Mouse (Mus musculus) T-helper 2 cell (primary cell): ENCODE measurements at regions not wholly inside any gene's neighbourhood (a gene's known extent, or its start where the extent isn't known, plus 50 kb on each side); places are given as distances from the start of the nearest gene placed in this dataset.

ENCODE experiments used
- in situ Hi-C: fragments of 300-600 bp; cut with MboI, MseI; formaldehyde crosslinking; loops from one replicate; pipeline ENCODE4 v1.15.1; 2025; ENCODE audit warnings: high pct_unique_total_duplicates

DNA sequence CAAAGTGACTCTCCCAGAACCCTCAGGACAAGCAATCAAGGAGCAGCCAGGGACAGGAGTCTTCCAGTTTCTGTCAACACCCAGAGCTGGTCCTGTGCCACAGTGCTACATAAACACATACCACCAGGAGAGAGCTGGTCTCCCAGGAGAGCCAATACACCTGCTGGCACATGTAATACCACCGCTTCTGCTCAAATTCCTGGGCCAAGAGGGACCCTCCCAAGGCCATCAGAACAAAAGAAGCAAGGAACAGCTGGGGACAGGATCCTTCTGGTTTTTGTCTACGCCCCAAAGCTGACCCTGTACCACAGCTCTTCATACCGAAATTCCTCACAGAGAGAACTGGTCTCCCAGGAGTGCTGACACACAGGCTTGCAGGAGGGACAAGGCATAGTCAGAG, 695.4 kb upstream of the Tbl1xr1 start:
- in situ Hi-C loops = no loop called here

DNA sequence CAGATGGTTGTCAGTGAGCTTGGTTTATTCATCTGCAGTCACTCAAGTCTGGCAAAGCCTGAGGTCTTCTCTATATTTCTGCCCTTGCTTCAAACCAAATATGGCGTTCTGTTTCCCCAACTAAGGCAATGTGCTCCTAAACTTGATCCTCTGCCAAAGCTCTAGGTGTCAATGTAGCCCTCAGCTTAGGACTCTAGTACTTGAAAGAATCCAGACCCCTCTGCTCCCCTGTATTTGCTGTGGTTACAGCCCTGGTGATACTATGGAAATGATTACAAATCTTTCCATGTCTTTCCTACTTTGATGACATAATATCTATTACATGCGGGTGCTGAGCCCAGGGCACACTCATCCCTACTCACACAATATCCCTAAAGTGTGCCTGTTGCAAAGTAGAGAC, 672.9 kb upstream of the Tbl1xr1 start:
- in situ Hi-C loops = no loop called here

DNA sequence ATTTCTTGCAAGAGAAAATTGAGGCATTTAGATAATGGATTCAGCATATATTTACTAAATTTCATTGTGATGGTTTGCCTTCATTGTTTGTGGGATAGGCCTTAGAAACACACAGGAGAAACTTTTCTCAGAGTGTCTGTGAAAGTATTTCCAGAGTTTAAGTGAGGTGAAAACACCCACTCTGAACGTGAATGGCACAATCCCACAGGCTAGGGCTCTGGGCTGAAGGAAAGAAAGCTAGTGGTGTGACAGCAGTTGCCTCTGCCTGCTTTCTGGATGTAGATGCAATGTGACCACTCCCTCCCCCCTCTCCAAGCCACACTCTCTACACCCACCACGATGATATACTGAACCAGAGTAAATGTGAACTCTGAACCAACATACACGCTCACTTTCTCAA, 672.4 kb upstream of the Tbl1xr1 start:
- in situ Hi-C loops = no loop called here

DNA sequence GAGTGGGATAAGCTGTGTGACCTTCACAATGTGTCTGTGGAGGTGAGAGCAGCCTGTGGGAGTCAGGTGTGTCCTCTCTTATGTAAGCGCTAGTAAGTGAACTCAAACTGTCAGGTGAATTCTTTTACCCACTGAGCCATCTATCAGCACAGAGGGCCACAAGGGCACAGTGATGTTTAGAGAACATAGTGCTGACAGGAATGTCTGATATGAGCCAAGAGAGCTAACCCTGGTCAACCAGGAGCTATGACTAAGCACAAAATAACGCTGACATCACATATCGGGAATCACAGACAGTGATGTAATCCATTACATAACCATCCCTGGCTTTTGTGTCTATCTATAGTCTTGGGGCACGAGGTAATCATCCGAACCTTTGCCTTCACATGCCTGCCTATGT, 669.4 kb upstream of the Tbl1xr1 start:
- in situ Hi-C loops = no loop called here

DNA sequence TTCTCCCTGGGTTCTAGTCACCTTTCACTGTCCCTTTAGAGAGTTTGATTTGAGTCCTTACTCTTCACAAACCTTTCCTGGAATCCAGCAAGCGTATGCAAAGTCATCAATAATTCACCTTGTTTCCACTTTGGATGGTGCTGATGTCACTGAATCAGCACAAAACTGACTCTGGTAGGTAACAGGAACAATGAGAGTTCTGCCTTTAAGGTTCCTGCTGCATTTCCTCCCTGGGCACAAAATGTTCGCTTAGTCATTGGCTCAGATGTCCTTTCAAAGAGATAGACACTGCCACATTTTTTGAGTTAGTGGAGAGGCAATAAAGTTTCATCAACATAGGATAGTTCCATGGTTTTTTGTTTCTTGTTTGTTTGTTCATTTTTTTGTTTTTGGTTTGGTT, 664.4 kb upstream of the Tbl1xr1 start:
- in situ Hi-C loops = no loop called here

DNA sequence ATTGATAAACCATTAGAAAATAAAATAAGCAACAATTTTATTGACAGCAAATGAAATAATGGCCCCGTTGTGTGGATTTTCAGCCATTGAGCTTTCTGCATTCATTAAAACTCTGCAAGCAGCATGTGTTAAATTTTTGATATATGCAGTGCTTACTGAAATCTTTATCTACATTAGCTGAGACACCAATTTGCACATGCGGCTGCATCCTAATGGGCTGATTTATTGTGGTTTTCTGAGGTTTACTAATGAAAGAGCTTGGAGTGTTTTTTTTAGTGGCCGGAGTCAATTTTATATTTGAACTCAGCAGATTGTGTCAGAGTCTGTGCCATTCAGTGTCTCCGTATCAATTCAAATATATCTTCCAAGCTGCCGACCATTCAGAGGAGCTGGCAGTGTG, 653.3 kb upstream of the Tbl1xr1 start:
- in situ Hi-C loops = no loop called here

DNA sequence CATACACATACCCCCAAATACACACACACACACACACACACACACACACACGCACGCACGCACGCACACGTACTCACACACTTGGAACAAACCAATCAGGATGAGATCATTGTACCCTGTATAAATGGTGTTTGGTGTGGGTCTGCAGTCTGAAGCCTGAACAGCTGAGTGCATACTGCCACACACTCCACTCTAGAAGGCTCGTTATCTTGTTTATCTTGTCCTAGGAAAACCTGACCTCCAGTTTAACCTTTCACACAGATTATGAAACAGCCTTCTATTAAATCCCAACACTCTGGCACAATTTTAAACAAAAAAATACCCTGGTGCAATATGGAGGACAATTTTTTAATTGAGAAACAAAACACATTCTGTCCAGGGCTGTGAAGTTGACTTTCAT, 649.9 kb upstream of the Tbl1xr1 start:
- in situ Hi-C loops = no loop called here

DNA sequence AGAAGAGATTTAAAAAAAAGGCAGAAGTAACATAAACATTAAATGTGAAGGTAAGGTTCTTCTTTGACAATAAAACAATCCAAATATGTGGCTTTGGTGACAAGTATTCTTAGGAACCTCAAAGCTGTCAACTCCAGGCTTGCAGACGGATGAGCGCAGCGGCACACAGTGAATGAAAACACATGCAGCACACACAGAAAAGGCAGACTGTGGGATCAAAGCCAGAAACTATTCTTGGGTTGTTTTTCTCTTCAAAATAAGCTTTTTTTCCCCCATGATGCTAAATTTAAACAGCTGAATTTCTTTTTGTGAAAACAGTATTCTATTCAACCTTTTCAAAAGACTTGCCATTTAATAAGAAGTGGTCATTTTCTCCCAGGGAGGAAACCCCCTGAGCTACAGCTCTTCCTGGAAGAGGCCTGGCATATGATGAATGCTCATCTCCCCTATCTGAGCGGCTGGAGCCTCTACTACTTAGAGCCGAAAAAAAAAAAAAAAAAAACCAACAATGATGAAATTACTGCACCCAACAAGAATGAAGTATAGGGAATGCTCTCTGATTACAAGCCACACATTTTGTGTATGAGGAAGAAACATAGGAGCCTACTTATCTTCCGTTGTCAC, 648.9 kb upstream of the Tbl1xr1 start:
- in situ Hi-C loops = no loop called here

DNA sequence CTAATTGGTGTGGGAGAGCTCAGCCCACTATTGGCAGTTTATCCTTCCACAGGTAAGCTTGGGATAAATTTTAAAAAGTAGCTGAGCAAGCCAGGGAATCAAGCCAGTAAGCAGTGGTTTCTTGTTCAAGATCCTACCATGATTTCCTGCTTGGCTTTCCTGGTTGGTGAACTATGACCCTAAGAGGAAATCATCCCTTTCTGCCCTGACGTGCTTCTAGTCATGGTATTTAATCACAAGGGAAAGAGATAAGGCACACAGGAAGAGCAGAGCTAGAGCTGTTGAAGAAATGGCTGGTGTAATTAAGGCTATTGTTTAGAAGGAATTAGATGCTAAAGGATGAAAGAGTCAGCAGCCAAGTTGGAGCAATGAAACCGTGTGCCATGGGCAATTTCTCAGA, 648.3 kb upstream of the Tbl1xr1 start:
- in situ Hi-C loops = no loop called here

DNA sequence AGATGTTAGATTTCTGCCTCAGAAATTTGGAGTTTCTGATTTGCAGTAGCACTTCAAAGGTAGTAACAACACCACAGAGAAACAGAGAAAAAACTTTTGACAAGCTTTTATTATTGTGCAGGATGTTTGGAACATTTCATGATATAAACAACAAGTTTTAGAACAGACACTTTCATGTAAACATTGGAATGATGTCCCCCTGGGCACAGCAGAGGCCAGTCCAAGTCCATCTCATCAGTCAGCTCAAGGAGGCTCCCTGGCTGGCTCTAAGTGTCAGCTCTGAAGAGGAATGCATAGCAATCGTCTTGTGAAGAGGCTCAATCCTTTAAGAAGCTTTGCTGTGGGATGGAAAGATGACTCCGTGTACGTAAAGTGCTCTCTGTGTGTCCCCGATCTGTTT, 612.2 kb upstream of the Tbl1xr1 start:
- in situ Hi-C loops = no loop called here

DNA sequence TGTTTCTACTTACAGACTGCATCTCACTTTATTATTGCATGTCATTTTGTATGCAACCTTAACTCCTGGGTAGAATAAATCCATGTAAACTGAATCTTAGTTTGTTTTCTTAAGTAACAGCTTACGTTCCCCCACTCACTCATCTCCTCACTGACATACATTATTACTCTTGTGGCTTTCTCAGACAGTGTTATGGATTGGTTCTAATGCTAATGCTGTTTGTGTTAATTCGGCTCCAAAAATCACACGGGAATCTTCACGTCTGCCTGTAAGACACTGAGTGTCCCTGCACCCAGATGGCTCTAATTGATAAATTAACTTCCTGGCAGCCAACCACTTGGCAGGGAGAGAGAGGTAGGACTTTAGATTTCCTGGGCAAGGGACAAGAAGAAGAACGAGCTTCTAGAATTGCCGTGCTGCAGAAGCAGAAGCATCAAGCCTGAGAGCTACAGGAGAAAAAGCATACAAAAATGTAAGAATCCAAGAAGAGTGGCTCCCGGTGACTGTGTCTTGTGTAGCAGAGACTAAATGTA, 610.3 kb upstream of the Tbl1xr1 start:
- in situ Hi-C loops = no loop called here

DNA sequence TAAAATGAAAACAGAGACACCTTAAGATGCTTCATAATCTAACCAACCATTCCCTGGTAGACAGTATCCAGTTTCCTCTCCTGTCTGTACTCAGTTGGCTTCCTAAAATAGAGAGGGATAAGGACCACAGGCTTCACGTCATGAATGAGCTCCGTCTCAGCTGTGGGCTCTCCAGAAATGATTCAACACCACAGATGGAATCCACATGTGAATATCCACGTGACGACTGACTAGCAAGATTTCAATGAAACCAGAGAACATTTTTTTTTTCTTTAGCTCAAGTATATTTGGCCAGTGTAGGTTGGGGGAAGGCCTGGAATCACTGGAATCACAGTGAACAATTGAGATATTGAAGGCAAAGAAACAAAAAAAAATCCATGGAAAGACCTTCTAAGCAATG, 599.1 kb upstream of the Tbl1xr1 start:
- in situ Hi-C loops = no loop called here

DNA sequence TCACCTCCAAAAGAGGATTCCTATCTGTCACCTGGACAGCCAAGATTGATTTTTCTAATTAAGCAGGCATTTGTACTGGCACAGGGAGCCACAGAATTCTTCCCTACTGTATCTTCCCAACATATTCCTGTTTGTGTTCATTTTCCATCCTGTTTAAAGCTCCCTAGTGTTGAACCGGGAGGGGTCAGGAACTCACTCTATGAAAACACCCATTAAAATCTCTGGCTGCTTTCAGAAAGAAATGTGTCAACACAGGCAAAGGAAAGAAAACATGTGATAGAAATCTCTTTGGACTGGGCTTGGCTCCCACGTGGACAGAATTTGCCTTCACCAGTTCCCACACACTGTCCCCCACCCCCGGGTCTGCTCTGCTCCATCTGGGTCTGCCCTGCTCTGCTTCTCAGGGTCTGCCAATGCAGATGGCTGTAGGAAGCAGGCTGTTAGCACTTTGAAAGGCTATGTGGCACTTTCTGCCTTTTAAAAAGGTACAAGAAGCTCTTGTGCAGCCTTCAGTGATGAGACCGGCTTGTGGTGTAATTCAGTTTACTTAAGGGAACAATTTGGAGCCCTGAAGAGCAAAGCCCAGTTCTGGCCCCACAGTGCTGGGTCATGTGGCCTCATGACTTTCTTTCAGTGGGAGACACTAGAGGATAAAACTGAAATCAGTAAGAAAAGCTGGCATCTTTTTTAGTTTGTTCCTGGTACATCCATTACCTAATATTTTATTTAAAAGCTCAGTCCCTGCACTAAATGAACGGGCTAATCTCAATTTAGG, 597.2 kb upstream of the Tbl1xr1 start:
- in situ Hi-C loops = no loop called here

DNA sequence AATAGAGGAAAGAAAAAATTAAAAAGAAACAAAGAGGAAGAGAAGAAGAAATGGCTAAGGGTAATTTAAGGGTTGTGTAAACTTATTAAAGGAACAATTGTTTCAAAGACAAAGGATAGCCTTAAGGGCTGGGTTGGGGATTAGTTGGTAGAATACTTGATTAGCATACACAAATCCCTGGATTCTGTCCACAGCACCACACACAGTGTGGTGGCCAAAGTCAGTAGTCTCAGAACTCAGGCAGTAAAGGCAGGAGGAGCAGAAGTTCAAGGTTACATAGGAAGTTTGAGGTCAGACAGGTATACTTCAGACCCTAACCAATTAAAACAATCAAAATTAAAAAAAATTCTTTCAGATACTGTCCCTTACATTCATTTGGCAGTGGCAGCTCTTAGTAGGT, 596.6 kb upstream of the Tbl1xr1 start:
- in situ Hi-C loops = no loop called here

DNA sequence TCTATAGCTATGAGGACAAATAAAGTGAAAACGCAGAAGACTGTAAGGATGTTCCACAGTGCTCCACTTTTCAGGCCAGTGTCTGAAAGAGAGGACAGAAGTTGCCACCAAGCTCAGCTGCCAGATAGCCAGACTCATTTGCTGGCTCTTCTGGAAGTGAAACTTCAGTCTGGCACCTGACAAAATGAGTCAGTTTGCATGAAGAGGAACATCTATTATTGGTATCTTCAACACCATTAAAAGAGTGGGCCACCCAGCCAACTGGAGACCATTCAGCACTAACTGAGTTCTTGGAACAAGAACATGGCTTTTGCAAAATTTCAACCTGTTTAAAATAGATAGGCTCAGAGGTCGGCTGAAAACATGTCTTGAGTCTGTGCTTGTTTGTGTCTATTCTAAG, 592.4 kb upstream of the Tbl1xr1 start:
- in situ Hi-C loops = no loop called here

DNA sequence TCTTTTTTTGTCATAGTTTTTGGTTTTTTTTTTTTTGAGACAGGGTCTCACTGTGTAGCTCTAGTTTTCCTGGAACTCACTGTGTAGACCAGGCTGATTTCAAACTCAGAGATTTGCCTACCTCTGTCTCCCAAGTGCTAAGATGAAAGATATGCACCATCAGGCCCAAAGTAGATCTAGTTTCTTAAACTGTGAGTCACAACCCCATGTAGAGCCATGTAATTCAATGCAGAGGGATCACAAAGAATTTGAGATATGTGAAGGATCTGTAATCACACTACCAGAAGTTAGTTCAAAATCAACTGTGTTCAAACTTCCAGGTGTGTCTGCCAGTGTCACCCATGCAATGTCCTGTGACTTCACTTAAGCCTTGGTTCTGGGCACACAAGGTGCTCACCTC, 591.0 kb upstream of the Tbl1xr1 start:
- in situ Hi-C loops = no loop called here

DNA sequence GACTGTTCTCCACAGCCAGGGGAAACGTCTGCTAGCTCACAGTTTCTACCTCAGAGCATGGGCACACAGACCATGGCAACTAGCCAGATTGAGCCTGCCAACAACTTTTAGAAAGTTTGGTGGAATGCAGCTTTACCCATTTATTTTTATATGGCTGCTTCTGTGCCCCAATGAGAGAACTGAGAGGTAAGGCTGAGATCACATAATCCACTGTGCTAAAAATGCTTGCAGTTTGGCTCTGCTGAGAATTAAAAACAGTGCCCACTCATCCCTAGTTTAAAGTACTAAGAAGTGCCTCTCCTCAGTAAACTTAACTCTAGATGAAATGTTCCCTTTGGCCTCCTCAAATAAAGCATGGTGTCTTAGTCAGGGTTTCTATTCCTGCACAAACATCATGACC, 586.9 kb upstream of the Tbl1xr1 start:
- in situ Hi-C loops = no loop called here

DNA sequence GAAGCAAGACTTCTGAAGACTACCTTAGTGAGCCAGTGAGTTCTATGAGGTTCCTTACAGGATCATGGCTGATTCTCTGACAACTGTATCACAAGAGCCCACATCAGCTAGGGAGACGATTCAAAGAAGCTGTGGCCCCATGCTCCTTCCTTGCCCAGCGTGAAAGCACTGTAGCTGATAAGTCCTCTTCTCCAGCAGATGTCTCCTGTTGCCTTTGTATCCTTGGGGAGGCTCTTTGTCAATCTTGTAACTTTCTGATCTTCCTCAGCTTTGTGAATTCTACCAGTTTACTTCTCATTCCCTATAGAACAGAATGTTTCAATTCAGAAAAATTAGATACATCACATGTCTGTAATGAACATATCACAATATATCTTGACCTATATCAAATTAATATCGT, 584.0 kb upstream of the Tbl1xr1 start:
- in situ Hi-C loops = no loop called here

DNA sequence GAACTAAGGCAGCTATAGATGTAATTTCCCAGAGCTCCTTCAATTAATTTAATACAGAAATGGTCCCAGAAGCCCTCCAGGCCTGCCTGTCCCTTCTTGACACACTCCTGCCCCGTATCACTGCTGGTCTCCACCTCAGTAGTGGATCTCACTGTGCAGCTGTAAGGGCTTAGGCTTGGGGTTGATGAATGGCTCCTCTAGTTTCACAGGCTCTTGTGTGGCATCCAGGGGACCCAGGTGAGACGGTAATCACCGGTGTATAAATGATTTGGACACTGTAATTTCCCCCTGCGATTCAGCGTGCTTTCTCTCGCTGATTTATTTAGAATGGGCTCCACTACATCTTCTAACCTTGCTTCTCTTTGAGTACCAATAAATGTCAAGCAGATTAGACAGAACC, 583.1 kb upstream of the Tbl1xr1 start:
- in situ Hi-C loops = no loop called here

DNA sequence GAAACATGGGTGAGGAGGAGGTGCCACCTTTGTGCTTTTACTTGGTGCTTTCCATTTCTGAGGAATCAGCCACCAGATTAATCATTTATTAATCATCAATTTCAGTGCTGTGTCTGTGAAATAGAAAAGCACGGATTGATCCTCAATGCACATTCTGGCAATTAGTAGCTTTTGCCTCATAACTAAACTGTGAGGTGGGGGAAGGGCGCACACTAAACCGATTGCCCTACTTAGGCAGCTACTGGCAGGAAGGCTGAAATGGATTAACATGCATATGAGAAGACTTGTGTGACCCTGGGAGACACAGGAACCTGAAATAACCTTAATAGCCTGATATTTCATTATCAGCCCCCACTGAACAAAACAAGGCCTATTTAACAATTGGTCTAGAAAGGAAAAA, 581.5 kb upstream of the Tbl1xr1 start:
- in situ Hi-C loops = no loop called here

DNA sequence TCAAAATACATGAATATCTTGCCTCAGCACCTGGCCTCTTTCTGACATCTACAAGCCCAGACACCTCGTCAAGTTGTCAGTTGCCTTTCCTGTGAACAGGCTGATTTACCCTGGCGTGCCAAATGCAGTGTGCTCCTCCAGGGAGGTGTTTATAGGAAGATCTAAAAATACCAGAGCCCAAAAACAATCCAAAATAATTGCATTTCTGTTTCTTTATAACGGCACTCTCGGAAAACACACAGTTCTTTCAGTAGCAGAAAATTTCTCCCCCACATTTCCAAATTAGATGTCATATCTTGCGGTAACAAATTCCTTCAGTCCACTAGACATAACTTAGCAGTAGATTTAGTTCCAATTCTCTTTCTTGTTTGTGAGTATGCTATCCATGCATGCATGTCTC, 580.8 kb upstream of the Tbl1xr1 start:
- in situ Hi-C loops = no loop called here

DNA sequence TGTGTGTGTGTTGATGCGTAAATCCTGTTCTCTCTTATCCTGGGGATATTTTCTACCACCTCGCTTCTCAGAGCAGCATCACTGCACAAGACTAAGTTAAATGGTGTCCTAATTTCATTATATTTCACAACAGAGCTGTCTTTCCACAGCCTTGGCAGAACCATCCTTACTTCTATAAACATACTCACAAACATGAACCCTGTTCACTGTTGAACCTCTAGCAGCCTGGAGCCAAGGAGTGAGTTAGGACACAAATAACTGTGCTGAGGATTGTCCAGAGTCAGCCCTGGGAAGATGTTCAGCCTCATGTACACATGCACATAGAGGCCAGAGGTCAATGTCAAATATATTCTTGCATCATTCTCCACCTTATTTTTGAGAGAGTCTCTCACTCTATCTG, 580.3 kb upstream of the Tbl1xr1 start:
- in situ Hi-C loops = no loop called here

DNA sequence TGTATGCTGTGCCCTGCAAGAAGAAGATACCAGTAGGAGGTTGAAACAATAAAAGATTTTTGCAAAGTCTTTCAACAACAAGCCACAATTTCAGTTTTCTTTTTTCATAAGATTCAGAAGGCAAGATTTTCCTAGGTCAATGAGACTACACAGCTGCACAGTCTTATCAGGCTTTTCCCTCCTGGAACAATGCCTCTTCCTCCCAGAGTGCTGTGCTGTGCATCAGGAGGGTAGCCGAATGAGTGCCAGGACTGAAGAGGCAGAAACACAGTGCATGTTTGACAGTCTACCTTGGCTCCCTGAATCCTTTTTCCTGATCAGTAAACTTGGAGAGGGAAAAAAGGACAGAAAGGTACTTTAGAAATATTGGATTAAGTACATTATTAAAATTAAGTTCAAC, 579.4 kb upstream of the Tbl1xr1 start:
- in situ Hi-C loops = no loop called here

DNA sequence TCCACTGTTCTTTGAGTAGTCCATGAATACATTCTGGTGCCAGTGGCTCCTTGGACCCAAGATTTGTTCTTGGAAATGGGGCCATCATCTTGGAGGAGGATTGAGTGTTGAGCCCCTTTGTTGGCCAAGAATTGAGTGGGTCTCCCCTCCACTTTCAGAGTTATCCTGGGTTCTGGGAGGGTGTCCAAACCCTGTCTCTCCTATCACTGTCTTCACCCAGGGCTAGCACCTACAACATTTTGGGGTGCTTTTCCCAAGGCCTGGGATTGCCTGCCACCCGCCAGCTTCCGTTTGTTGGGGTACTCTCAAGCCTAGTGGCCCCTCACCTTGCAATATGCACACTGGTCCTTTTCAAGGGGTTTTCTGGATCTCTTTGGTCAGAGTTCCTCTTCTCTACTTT, 568.8 kb upstream of the Tbl1xr1 start:
- in situ Hi-C loops = no loop called here
